Mouse (Mus musculus): Measurements from ENCODE around the gene Spata32.

Spata32 gene

GRCm38 (mm10) chr11:103217790-103218516 lies at the start of gene Spata32:
Gene Spata32, minus strand, starts transcription at chr11:103218432.
- DNase-seq (ENCODE audit: low read depth) = peak; percentile 36

- peak; percentile 100 for DNase-seq (ENCODE audit: low read depth)
These were observed 49.4 kb upstream of the Spata32 start, which contains the start of gene Map3k14 for GRCm38 (mm10) chr11:103267346-103268219. Gene Map3k14, minus strand, starts transcription at chr11:103267472.

DNA sequence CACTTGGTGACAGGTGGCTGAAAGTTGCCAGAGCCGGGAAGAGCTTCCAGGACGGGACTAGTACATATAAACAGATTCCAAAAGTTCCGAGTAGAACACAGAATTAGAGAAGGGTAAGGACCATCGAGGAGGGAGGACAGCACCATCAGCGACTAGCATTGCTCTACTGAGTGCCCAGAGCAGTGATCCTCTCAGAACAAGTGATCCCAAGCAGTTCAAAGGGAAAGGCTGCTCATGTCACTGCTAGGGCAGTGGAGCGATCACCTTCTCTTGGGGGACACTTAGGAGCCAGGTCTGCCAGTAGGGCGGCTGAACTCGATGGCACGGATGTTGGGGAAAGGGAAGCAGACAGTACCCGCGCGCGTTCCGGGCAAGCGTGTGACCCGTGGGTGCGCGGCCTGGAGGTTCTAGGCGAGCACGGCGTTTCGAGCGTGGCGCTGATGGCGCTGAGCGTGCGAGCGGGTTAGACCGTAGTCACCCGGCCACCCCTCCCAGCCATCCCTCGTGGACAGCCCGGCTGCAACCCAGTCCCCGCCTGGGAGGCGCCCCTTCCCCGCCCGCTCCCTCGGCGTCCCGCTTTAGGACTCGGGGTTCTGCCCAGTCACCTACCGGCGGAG lies 48.6 kb upstream of the Spata32 start:
- no peak for DNase-seq (ENCODE audit: low read depth)

DNA sequence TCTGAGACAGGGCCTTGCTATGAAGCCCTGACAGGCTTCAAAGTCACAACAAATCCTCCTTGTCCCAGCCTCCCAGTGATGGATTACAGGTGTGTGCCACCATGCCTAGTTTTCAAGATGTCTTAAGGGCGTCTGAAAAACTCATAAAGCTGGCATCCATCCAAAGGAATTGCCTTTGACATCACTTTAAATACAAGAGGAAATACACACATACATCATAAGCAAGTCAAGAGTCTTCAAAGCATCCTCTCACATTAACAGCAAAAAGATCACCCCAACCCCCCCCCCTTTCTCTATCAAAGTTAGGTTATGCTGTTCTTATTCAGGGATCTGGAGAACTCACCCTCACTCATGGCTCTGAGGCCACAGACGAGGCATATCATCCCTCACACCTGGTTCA lies 47.6 kb upstream of the Spata32 start:
- DNase-seq (ENCODE audit: low read depth) = peak; percentile 56

GRCm38 (mm10) chr11:103265211-103265610 lies 47.0 kb upstream of the Spata32 start:
- peak; percentile 85 for DNase-seq (ENCODE audit: low read depth)

GRCm38 (mm10) chr11:103264427-103265005 lies 46.3 kb upstream of the Spata32 start:
- DNase-seq (ENCODE audit: low read depth) = peak; percentile 63

DNA sequence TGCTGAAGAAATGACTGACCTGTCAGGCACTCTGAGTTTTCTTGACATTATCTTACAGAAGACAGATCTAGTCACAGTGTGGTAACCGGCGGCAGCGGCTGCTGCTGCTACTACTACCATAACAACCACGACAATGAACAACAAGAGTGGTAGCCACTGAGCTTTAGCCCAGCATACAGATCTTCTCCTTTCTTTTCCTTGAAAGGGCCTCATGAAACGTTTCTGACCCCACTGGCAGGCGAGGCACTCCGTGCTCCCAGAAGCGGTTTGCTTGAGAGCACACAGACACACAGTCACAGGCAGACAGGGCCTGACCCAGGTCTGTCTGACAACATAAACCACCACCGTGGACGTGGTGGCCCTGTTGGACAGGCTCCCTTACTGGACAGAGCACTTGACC lies 45.3 kb upstream of the Spata32 start:
- DNase-seq (ENCODE audit: low read depth) = peak; percentile 57

DNA sequence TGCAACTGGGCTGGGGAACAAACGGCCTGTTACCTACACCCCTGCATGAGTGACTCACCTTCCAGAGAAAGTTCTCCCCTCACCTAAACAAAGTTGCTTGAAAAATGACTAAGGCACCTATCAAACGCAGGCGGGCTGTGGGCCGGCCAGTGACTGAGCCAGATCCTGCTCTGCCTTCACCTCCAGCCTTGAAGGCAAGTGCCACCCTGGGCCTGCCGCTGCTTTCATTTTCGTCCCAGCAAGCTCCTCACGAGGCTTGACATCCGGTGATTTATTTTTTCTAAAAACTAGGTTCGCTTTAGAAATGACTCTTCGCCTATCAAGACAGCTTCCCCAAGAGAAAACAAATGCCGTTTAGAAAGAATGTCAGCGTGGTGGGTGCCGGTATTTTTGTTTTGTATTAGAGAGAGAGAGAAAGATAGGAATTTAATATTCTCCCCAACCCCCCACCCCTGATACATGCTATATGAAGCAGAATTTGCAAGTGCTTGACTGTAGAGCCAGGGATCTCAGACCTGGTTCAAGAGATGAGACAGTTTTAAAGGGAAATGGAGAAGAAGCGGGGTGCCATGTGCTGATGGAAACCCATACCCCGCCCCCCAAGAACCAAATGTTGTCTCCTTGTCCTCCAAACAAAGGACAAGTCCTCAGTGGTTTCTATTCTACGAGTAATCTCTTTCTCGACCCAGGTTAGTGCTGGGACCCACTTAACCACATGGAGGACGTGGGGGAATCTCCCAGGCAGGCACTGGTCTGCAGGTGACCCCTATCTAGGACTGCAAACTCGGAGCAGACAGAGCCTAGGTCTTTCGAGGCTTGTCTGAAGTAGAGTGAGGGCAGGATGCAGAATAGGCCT lies 44.4 kb upstream of the Spata32 start:
- peak; percentile 72 for DNase-seq (ENCODE audit: low read depth)

- no peak for DNase-seq (ENCODE audit: low read depth)
These were observed 43.6 kb upstream of the Spata32 start for GRCm38 (mm10) chr11:103261671-103262411.

DNA sequence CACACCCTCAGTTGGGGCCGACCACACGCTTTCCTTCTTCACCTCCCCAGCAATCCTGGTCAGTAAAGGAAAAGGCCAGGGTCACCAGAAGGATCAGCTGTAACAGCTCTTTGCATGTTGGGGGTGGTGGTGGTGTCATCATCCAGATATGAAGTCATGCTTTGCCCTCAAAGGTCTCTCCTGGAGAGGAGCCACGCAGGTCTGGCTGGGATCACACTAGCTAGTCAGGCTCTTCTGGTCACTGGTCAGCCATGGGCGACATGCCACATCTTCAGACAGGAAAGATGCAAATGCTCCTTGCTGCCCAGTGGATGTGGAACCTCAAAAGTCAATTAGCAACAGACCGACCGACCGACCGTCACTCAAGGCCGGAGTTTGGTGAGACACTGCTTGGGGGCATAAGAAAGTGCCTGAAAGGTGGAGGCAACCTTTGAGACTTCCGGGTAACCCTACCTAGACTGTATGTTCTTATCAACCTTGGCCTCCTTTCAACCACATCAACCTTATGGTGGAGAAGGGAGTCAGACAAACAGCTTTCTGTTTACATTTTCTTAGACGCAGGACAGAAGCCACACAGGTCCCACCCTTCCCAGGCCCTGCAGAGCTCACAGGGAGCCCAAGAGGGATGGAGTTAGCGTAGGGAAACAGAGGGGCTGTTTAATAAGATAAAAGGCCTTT lies 42.4 kb upstream of the Spata32 start:
- DNase-seq (ENCODE audit: low read depth) = no peak

DNA sequence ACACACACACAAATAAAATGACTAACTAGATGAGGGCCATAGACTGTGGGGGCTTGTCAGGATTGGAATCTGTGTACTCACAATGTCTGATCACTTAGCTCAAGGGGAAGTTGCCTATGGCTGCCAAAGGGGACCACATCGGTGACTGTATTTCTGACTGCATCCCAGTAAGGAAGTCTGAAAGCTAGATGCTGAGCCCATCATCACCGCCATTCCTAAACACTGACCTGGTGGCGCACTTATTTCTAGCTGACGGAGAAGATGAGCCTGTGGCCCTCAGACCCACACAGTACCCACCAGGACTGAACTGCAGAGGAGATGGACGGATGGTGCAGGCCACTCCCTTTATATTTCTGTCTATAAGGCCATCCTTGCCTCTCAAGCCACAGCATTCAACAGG lies 41.8 kb upstream of the Spata32 start:
- no peak for DNase-seq (ENCODE audit: low read depth)

DNA sequence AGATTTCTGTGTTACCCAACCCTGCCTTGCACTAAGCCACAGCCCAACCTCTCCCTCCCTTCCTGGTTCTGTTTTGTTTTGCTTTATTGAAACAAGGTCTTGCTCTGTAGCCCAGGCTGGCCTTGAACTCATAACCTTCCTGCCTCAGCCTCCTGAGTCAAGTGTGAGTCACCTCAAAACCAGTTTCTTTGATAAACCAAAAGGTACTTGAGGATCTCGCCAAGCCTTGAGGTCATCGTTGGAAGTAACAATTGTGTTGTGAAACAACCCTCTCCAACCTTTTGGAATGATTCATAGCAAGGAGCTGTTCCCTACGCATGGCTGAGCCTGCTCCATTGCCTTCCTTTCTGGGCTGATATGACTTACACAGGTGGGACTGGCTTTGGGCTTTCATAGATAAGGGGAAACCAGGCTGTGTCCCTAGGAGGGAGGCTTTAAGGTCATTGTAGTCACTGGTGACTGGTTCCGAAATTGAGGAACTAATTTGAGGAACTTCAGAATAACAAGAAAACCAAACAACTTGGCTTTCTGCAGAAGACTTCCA lies 39.8 kb upstream of the Spata32 start:
- peak; percentile 95 for DNase-seq (ENCODE audit: low read depth)

DNA sequence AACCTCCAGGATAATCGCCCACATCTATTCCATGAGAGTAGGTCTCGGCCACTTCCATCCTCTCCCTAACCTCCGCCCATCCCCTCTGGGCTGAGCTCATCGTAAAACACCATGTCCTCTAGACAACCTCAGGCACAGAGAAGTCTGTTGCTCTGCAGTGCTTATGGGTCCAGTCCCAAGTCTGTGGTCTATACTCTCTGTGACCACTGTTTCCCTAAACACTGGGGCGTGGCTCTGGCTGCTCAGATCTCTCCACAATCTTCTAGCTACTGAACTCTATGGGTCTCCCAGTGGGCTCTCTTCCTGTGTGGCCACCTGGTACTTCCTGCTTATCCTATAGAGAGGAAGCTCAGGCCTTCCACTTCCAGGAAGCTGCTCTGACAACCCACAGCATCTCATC lies 35.4 kb upstream of the Spata32 start:
- DNase-seq (ENCODE audit: low read depth) = peak; percentile 68

DNA sequence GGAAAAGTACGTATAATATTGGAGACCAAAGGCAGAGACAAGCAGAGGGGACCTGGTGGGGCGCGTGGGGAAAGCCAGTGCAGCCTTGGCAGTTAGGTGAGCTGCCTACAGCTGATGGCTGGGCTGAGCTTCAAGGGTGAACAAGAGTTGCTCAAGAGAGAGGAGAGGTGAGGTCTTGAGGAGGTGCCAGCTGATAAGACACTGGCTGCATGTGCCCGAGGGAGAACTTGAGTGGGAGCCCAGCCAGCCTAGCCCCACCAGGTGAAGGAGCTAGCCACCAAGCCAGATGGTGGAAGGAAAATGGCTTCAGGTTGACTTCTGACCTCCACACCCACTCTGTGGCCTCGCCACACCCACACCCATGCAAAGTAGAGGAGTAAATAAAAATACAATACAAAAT lies 34.1 kb upstream of the Spata32 start:
- no peak for DNase-seq (ENCODE audit: low read depth)

DNA sequence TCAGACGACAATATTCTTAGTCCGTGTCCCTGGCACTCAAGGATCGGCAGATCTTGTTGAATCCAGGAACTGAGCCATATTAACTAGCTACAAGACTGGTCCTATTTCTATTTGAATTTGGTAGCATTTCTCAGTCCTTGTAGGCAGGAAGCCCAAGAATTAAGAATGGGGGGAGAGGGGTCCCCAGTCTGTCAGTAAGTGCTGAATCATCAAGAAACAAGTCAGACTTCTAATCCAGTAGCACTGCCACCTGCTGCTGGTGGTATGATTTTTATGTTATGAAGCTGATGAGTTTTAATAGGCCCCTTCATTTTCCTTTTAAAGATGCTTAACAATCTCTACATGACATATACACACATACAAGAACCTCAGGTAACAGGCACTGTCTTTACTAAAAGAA lies 32.1 kb upstream of the Spata32 start:
- peak; percentile 24 for DNase-seq (ENCODE audit: low read depth)

- DNase-seq (ENCODE audit: low read depth) = peak; percentile 84
These were observed 31.3 kb upstream of the Spata32 start for GRCm38 (mm10) chr11:103249509-103249908.

DNA sequence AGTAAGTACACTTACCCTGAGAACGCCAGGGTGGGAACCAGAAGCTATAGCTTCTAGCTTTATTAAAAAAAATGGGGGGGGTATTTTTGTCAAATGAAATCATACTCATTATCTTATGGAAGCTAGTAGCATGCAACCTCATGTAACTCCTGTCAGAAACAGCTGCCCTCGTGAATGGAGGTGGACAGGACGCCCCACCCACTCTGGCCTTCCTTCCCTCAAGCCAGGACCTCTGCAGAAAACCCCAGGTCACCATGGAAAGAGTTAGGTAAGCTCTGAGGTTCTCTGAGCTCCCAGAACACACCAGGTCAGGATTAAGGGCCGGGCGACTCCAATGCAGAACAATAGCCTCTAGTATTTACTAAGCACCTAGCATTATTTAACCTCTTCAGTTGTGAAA lies 30.6 kb upstream of the Spata32 start:
- peak; percentile 47 for DNase-seq (ENCODE audit: low read depth)

DNA sequence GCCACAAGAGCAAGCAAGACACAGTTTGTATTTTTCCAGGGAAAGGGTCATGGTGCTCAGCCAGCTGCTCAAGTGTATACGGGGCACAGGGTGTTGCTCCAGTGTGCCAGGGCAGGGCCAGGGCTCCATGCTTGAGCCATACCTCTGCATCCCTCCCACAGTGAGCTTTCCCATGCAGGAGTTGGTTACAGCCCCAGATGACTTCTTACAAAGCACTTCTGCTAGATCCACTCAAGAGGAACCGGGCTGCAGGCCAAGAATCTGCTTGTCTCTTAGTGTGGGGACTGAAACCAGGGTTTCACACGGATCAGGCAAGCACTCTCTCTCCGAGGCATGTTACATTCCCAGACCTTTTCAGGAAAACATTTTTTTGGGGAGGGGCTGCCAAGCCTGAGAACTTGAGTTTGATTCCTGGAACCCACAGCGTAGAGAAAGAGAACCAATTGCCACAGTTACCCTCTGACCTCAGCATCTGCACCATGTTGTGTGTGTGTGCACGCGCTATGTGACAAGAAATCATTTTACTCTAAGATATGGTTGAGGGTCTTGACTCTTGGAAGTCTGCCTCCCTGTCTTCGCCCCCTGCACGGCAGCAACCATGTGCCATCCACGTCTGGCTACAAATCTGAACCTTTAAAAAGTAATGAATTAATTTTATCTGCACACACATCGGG lies 29.4 kb upstream of the Spata32 start:
- DNase-seq (ENCODE audit: low read depth) = no peak

DNA sequence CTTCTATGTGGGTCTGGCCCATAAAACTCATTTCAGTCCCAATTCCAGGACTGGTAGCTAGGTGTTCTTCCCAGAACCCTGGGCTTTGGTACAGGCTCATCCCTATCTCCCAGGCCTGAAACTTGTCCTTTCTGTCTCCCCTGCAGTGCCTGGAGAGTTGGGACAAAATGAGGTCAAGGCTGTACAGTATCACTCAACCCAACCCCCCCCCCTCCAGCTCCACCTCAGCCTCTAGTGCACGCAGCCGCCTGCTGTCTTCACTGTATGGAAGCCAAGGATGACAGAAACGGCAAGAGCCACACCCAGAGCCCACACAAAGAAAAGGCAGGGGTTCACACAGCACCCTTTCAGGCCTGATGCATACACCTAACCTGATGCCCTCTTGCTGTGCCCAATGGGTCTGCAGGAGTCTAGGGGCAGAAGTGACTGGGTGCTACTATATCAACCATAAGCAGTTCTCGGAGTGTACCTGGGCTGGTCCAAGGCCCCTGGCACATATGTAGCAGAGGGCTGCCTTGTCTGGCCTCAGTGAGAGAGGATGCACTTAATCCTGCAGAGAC lies 28.6 kb upstream of the Spata32 start:
- DNase-seq (ENCODE audit: low read depth) = peak; percentile 57

Measured in 416B (cell line).